Mouse (Mus musculus) CD4-positive, CD25-positive, alpha-beta regulatory T cell, adult 2 months (primary cell): ENCODE measurements around the gene Vwa7.
"Not testable (repeated sequence)": the region's sequence is repeated elsewhere in the genome, so short reads cannot be mapped to it uniquely, and the experiment has no call there.

Experiments
- DNase-seq: peaks from one replicate; pipeline ENCODE4 v3.0.0-alpha.2; 2012; ENCODE audit warnings: low read depth, low spot score

Vwa7 gene

DNA sequence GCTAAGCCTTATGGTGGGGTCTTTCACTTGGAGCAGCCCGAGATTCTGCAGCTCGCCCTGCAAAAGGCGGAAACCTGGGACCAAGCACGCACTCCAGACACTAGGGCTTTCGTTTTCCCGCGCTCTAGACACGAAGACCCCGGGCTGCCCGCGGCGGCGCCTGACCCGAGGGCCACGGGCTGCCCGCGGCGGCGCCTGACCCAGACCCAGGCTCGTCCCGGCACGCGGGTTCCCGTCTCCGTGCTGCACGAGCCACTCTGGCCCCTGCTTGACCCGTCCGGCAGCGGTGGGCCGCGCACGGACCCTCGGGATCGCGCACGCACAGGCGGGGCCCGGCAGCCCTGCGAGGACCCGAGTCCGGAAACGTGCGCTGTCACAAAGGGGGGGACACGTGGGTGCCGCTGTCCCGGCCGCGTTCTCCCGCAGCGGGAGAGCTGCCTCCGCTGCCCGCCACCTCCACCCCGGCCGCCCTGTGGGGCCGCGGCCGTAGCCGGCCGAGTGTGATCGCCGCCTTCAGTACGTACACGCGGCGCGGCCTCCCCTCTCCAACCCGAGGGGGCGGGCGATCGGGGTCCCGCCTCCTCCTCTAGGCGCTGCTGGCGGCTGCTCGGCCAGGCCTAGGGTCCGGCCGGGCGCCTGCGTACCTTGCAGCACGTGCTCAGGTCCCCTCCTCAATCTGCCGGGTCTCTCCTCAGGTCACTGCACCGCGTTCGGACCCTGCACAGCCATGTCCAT lies 15.5 kb upstream of the Vwa7 start, which contains the start of gene Vars:
Gene Vars (plus strand): TSS at position 271 of the 735 bp plus-strand sequence.
- DNase-seq = peak; percentile 89

DNA sequence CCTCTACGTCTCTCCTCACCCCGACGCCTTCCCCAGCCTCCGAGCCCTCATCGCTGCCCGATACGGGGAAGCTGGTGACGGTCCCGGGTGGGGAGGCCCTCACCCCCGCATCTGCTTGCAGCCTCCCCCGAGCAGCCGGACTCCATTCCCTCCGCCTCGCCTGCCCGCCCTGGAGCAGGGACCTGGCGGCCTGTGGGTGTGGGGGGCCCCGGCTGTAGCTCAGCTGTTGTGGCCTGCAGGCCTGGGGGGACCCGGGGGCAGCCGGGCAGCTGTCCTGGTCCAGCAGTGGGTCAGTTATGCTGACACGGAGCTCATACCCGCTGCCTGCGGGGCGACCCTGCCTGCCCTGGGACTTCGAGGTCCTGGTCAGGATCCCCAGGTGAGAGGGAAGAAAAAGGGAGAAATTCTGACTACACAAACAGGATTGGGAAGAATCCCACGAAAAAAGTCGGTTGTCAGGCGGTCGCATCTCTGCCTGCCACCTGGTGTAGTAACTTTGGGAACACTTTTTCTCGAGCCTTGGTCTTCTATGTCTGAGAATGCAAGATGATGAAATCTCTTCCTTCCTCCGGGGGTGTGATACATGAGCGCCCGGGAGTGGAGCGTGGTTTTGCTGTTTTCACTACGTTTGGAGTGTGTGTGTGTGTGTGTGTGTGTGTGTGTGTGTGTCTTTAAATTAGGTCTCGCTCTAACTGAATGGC lies 14.8 kb upstream of the Vwa7 start:
- peak; percentile 66 for DNase-seq

DNA sequence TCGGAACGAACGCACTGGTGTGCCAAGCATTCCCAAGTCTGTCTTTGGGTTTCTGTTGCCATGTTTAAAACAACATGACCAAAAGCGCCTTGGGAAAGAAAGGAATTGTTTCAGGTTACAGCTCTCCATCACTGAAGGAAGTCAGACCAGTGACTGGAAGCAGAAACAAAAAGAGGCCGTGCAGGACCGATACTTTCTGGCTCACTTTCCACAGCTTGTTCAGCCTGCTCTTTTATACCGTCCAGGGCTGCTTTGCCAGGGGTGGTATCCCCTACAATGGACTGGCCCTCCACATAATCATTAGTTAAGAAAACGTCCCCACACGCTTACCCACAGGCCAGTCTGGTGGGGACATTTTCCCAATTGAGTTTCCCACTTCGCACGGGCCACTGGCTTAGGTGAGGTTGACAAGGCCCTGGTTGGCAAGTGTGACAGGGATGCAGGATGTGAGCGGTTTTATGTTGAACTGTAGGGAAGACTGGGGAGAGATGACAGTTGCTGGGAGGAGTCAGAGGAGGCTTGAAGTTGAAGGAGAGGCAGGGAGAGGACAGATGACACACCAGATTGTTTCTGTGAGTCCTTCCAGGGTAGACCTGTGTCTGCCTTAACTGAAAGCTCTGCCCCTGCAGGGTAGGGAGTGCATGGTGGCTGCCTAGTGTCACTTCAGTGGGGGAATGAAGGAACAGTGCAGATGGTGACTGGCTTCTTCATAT lies 14.1 kb upstream of the Vwa7 start:
- DNase-seq = peak; percentile 40

DNA sequence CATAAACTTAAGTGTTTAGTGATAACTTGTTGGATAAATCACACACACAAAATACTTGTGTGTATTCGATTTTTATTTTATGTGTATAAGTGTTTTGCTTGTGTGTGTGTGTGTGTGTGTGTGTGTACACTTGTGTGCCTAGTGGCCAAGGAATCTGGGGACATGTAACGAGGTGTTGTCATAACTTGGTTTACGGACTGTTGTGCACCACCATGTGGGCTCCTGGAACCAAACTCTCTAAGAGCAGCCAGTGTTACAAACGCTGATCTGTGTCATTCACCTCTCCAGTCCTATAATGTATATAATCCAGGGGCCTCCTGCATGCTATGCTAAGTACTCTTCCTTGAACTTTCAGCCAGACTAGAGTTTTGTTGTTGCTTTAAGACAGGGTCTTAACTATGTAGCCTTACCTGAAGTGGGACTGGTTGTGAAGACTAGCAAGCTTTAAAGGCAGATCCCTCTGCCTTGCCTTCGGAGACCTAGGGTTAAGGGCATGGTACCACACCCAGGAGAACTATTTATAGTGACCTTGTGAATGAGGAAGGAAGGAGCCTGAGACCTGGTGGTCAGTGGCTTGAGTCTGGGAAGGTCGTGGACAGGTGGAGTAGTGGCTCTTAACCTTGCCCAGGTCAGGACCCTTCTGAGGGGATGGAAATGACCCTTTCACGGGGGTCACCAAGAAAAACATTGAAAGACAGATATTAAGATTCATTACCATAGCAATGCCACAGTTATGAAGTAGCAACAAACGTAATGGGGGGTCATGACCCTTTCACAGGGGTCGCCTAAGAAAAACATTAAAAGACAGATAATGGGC lies 13.1 kb upstream of the Vwa7 start:
- DNase-seq = no peak

DNA sequence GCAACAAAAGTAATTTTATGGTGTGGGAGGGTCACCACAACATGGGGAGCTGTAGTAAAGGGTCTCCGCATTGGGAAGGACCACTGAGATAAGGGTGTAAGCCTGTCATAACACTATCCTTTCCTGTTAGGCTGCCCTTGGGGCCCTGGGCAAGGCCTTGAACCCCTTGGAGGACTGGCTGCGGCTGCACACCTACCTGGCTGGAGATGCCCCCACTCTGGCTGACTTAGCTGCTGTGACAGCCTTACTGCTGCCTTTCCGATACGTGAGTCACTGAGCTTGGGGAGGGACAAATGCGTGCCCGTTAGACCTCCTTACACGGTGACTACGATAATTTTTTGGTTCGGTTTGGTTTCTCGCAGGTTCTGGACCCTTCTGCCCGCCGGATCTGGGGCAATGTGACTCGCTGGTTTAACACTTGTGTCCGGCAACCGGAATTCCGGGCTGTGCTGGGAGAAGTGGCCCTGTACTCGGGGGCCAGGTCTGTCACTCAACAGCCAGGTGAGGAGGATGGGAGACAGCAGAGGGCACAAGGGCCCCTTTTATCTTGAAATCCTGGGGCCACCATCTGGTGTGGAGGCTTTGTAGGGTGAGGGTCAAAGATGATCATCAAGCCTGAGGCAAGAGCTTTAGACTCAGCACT lies 12.2 kb upstream of the Vwa7 start:
- no peak for DNase-seq

DNA sequence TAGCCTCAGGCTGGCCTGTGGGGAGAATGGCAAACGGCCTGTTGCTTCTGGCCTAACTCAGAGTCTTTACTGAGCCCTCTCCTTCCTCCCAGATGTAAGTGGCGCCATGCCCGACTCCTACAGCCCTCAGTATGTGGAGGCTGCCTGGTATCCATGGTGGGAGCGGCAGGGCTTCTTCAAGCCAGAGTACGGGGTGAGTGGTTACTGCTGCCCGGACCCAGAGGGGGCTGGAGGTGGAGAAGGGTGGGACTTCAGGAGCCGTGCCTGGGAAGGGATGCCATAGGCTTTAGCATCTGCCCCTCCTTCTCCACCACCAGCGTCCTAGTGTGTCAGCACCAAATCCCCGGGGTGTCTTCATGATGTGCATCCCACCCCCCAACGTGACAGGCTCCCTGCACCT lies 11.2 kb upstream of the Vwa7 start:
- DNase-seq = no peak

DNA sequence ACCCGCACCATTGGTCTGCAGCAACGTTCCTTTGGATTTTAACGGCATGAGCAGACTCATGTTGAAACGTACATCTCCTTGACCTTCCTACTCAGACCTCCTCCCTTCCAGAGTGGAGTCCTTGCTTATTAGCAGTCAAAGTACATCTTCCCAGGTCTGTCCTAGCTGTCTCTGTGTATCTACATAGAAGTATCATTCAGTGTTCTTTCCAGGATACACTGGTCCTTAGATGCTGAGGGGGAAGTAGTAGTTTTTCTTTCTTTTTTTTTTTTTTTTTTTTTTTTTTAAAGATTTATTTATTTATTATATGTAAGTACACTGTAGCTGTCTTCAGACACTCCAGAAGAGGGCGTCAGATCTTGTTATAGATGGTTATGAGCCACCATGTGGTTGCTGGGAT lies 10.5 kb upstream of the Vwa7 start:
- DNase-seq = not testable (repeated sequence)

DNA sequence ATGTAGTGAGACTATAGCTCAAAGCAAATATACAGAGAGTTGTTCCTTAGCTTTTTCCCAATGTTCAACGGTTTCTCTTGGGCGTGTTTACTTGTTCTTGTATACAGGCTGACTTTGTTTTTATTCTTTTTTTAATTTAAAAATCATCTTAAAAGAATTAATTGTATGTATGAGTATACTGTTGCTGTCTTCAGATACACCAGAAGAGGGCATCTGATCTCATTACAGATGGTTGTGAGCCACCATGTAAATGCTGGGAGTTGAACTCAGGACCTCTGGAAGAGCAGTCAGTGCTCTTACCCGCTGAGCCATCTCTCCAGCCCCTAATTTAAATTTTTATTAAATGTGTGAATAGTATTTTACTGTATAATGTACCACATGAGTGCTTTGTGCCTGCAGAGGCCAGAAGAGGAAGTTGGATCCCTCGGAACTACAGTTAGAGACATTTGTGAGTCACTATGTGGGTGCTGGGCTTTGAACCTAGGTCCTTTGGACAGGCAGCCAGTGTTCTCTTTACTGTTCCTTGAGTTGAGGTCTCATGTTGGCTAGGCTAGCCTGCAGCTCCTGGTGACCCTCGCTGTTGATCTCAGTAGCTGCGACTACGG lies 8.9 kb upstream of the Vwa7 start:
- no peak for DNase-seq

DNA sequence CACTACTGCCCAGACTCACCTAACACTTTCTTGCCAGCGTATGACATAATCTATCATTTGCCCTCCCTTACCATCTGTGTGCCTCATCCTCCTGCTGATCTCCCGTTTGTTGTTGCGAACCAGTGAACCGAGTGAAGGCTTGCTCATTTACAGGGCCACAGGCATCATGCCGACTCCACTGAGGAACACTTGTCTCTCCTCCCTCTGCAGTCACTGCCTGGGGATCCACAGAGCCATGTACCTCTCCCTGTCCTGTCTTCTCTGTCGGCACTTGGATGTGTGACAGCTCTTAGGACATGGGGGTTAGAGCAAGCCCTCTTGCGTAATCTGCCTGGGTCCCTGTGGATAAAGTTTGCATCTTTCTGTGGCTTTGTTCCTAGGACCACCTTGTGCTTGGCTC lies 6.8 kb upstream of the Vwa7 start:
- DNase-seq = no peak

DNA sequence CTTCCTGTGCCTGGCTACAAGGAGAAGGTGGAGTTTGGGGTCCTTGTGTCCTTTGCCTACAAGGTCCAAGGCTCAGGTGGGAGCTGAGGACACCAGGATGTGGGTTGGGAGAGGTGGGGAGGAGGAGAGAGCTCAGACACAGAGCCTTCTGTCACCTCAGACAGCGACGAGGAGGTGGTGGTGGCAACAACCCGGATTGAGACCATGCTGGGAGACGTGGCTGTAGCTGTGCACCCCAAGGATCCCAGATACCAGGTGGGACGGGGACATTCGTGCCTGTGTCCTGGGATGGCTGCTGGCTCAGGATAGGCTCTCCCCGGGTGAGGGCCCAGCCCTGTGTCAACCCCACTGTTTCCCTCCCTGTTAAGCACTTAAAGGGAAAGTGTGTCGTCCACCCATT lies 4.9 kb upstream of the Vwa7 start:
- DNase-seq = no peak

DNA sequence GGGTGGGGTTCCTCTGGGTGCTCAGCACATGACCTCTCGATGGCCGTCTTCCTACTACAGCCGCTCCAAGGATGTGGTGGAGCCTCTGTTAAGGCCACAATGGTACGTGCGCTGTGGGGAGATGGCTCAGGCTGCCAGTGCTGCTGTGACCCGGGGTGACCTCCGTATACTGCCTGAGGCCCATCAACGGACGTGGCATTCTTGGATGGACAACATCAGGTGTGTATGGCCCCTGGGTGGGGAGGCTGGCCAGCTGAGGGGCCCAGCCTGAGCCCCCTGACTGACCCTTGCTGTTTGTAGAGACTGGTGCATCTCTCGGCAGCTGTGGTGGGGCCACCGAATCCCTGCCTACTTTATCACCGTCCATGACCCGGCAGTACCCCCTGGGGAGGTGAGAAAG lies 3.9 kb upstream of the Vwa7 start:
- DNase-seq = no peak

DNA sequence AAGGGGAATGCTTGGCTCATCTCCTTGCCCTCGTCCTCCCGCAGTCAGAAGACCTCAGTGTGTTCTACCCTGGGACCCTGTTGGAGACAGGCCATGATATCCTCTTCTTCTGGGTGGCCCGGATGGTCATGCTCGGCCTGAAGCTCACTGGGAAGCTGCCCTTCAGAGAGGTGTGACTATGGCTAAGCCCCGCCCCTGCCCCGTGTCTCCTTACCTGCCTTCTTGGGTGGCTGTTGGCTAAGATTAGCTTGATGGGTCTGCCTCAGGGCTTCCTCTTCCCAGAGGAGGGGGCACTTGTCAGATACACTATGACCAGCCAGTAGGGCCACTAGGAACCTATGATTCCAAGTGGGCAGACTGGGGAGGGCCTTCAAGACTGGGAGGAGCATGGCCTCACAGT lies 3.2 kb upstream of the Vwa7 start:
- DNase-seq = no peak

DNA sequence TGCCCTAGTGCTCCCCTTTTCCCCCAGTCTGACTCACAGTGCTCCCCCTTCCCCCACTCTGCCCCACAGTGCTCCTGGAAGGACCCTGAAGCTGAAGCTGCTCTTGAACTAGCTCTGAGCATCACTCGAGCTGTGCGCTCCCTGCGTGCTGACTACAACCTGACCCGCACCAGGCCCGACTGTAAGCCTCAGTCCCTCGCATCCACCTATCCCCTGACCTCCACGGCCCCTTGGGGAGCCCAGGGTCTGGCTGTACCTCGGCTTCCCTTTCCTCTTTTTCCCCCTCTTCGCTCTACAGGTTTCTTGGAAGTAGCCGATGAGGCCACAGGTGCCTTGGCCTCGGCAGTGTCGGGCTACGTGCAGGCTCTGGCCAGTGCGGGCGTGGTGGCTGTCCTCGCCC lies 1.1 kb upstream of the Vwa7 start:
- no peak for DNase-seq

DNA sequence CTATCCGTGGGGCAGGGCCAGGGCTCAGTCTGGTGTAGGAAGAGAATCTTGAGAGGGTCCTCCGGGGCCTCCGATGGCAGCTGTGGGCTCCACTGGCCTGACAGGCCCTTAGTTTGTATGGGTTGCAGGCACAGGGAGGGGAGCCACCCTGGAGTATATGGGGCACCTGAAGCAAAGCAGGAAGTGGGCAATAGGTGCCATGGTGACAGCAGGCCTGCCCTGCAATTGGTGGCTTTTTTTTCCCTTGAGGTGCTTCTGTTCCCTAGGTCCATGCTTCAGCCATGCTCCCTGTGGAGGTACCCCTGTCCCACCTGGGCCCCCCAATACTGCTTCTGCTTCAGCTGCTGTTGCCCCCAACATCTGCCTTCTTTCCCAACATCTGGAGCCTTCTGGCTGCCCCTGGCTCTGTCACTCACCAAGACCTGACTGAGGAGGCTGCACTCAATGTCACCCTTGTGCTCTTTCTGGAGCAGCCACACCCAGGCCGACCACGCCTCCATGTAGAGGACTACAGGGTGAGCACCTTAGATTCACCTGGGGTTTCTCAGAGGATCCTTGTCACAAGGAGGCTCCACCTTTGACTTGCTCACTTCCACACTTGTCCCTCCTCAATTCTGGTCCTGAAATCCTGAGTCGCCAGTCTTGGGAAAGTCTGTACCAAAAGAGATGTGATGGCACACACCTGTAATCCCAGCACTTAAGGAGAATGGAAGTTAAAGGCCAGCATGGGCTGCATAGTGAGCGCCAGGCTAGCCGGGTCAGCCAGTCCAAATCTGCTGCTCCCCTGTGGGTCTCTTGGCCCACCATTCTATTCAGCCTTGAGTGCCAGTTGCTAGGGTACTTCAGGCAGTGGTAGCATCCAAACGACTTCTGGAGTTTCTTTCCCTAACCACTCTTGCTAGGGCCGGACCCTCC lies 669 bp downstream of the Vwa7 start:
- DNase-seq = peak; percentile 36

DNA sequence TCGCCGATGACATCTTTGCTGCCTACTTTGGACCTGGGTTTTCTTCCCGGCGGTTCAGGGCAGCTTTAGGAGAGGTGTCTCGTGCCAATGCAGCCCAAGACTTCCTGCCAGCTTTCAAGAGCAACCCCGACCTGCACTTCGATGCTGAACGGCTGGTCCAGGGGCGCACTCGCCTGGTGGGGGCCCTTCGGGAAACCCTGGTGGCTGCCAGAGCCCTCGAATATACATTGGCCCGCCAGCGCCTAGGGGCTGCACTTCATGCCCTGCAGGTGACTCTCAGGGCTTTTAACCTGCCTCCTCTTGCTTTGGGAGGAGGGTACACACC lies 1.3 kb downstream of the Vwa7 start:
- DNase-seq = no peak

DNA sequence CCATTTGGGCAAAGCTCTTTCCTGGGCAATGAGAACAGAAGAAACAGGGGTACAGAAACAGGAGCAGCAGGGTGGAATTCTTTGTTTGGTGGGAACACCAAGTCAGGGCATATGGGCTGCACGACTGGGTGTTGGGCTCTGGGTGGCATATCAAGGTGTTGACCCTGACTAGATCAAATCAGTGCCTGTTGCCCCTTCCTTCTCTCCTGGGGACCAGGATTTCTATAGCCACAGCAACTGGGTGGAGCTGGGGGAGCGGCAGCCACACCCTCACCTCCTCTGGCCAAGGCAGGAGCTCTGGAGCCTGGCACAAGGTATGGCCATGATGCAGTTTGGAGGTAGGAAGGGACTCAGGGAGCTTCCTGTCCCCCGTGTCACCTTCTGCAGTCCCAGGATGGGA lies 1.8 kb downstream of the Vwa7 start:
- DNase-seq = no peak

DNA sequence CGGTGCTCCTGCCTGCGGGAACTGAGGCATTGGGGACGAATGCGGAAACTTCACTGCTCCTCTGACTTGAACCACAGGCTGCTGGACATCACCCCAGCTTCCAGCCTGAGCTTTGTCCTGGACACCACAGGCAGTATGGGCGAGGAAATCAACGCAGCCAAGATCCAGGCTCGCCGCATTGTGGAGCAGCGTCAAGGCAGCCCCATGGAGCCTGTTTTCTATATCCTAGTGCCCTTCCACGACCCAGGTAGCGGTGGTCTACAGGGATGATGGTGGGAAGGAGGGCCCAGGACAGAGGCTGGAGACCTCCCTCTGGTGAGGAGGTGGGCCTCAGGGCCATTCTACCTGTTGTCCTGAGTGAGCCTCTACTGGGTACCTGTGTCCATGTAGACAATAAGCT lies 3.5 kb downstream of the Vwa7 start:
- no peak for DNase-seq

DNA sequence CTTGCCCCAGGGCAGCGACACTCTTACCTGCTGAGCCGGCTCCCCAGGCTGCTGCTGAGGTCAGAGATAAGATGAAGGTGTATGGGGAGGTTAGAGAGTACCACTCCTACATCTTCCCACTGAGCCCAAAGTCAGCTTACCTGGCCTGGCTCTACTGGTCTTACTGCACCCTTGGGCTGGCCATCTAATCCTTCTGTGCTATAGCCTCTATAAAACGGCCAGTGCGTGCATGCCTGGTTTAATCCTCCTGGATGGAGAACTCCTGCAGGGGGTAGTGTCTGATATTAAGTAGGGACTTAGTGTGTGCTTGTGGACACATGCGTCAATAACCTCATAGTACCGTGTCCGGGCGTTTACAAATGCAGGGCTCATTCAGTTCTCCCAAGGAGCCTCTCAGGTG lies 4.2 kb downstream of the Vwa7 start:
- no peak for DNase-seq

DNA sequence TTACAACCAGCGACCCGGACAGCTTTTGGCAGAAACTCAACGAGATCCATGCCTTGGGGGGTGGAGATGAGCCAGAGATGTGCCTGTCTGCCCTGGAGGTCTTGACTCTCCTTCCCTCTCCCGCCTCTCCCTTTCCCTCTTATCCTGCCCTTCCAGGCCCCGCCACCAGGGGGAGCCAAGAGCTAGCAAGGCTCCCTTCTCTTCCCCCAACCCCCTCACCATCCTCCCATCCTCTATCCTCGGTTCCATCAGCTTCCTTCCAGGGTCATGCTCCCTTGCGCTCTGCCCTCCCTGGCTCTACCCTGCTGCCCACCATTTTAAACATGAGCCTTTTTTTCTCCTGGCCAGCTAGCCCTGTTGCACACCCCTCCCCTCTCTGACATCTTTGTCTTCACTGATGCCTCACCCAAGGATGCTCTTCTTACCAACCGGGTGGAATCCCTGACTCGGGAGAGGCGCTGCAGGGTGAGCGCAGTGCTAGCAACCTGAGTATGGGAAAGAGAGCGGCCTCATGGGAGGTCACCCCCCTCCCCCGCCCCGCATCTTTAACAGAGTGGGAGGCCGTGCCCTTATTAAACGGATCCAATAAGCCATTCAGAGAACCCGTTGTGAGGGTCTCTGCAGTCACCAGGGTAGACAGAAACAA lies 4.9 kb downstream of the Vwa7 start:
- peak; percentile 89 for DNase-seq
